Mouse (Mus musculus) megakaryocyte, embryonic 14.5 days (primary cell): ENCODE measurements at regions not wholly inside any gene's neighbourhood (a gene's known extent, or its start where the extent isn't known, plus 50 kb on each side); places are given as distances from the start of the nearest gene placed in this dataset.

Source experiments
- FLI1 ChIP-seq: IDR thresholded peaks from 2 replicates; pipeline ENCODE4 v1.6.1; 2012; ENCODE audit warnings: low read length, inconsistent platforms, mixed read lengths
- GATA1 ChIP-seq: IDR thresholded peaks from 3 replicates; pipeline ENCODE4 v1.6.1; 2012; ENCODE audit warnings: mixed read lengths, low read length, inconsistent platforms, borderline replicate concordance

GRCm38 (mm10) chr2:178916316-178917033 is 486.1 kb downstream of the Cdh26 start:
- no peak for TF ChIP-seq FLI1
- TF ChIP-seq GATA1: no peak
